Mouse (Mus musculus) spleen, adult 2 months (tissue): Measurements from ENCODE around the gene Chmp4b. TPM values are rescaled to one million over a fixed set of nuclear protein-coding genes. Genes with fewer than 3 reads are reported as not detected.
A peak's percentile ranks its signal among the peaks of the same experiment; 100 is the strongest.

ENCODE experiments used
- DNase-seq, 2 experiments: peaks; one replicate each; pipeline versions ENCODE4 v3.0.0 to v3.0.0-alpha.2; 2012 to 2021; ENCODE audit warnings: low spot score in 2 of 2, low read depth in 1 of 2
- H3K27ac ChIP-seq: fragments of 200-500 bp; 2 replicates; pipeline ENCODE4 v1.5.1; 2012; ENCODE audit warnings: low read length, inconsistent platforms; ENCODE audit not compliant: insufficient read depth
- H3K27me3 ChIP-seq: fragments of 200-500 bp; 2 replicates; pipeline ENCODE4 v1.6.1; 2012; ENCODE audit warnings: mild to moderate bottlenecking, moderate library complexity, low read length, inconsistent platforms; ENCODE audit not compliant: control insufficient read depth, insufficient read depth
- H3K36me3 ChIP-seq: fragments of 200-500 bp; 2 replicates; pipeline ENCODE4 v1.6.1; 2012; ENCODE audit warnings: mild to moderate bottlenecking, low read length, inconsistent platforms; ENCODE audit not compliant: control insufficient read depth, insufficient read depth
- H3K4me1 ChIP-seq: fragments of 200-500 bp; 2 replicates; pipeline ENCODE4 v1.6.1; 2011; ENCODE audit warnings: inconsistent platforms; ENCODE audit not compliant: control insufficient read depth, insufficient read depth, insufficient read length
- H3K4me3 ChIP-seq: fragments of 200-500 bp; 2 replicates; pipeline ENCODE4 v1.5.1; 2011; ENCODE audit warnings: mild to moderate bottlenecking, inconsistent platforms; ENCODE audit not compliant: insufficient read depth, insufficient read length; ENCODE audit errors: extremely low read depth
- CTCF ChIP-seq: fragments of 200-500 bp; IDR thresholded peaks from 2 replicates; pipeline ENCODE4 v1.5.1; 2011; ENCODE audit warnings: mild to moderate bottlenecking, inconsistent platforms; ENCODE audit not compliant: insufficient read depth, insufficient read length, insufficient replicate concordance; ENCODE audit errors: extremely low read depth
- POLR2A ChIP-seq: fragments of 200-500 bp; IDR thresholded peaks from 2 replicates; pipeline ENCODE4 v1.6.1; 2011; ENCODE audit warnings: low read depth, low read length, inconsistent platforms
- WGBS: fragments of 180-500 bp; shearing (Covaris S2); methylation state at CpG from one replicate; pipeline ENCODE4 v1.1.7; 2018; 5-methylcytosine and 5-hydroxymethylcytosine counted together
- polyA plus RNA-seq: library from polyadenylated mRNA; depleted of rRNA; stranded (reverse); fragments of >200 nt; gene quantifications from 2 replicates; pipeline ENCODE4 v1.2.3, GENCODE M21; 2012; rRNA removed

The Chmp4b gene
- polyA plus RNA-seq = 52.8 and 63.3 TPM in 2 replicates

- DNase-seq = no peak
- WGBS = 82% methylated on average over 8 of the region's 8 CpGs
- H3K36me3 ChIP-seq = no peaks in the 10 kb centered on the region
- TF ChIP-seq CTCF (no peak), POLR2A (no peak)
- H3K27ac ChIP-seq = no peak within 1 kb of the TSS
- no peak within 1 kb of the TSS for H3K4me3 ChIP-seq
- H3K4me1 ChIP-seq = 0 out of 2 replicates have a peak, but pooled peaks cover 2% of the 10 kb centered on the region
- no peaks in the 10 kb centered on the region for H3K27me3 ChIP-seq
Measured at GRCm38 (mm10) chr2:154651363-154651762, at the start of gene Chmp4b. TSS of gene Chmp4b (plus strand) at chr2:154651705.

DNA sequence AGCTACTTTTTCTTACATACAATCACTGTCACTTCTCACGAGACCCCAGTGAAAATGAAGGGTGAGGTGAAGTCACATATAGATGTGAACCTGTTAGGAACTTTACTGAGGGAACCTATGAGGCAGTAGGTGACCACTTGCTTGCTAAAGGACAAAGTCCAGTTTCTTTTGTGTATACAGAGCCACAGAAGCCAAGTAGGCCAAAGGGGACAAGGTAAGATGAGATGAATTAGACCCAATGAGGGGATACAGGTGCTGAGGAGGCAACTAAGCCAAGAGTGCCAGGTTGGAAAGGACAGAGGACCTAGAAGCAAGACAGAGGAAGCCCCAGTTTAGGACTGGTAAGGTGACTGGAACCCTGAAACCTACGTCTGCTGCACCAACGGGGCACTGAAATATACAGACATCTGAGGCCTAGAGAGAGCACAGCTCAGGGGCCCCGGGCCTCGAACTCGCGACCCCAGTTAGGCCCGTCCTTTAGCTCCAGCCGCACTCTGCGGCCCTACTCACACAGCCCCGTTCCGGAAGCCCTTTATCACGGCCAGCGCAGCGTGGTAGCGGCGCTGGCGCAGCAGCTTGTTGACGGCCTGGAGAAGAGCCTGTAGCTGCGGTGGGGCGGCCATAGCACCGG, 48.4 kb upstream of the Chmp4b start:
- no peak for DNase-seq
- no peaks in the 10 kb centered on the region for H3K36me3 ChIP-seq
- peaks cover 5% of the 10 kb centered on the region; the same call in 1 of the 2 replicates for H3K4me1 ChIP-seq
- no peaks in the 10 kb centered on the region for H3K27me3 ChIP-seq
- peak overlapping the region; percentile 83 for H3K27ac ChIP-seq
- TF ChIP-seq POLR2A = no peak
- TF ChIP-seq CTCF = no peak
- peak overlapping the region; percentile 87 for H3K4me3 ChIP-seq
- 4% methylated on average over 22 of the region's 22 CpGs for WGBS

GRCm38 (mm10) chr2:154603638-154604153, 47.8 kb upstream of the Chmp4b start, which contains the start of gene Pxmp4:
TSS of gene Pxmp4 (minus strand) at chr2:154603708.
- under 1% methylated on average over 13 of the region's 13 CpGs for WGBS
- Histone ChIP-seq H3K27me3 (no peaks in the 10 kb centered on the region), H3K27ac (peak within 1 kb of the TSS; percentile 83), H3K4me3 (peak within 1 kb of the TSS; percentile 87), H3K4me1 (peaks cover 5% of the 10 kb centered on the region; the same call in 1 of the 2 replicates), H3K36me3 (no peaks in the 10 kb centered on the region)
- TF ChIP-seq CTCF (no peak), POLR2A (peak; percentile 39)
- peak; percentile 97 to 99 for DNase-seq

DNA sequence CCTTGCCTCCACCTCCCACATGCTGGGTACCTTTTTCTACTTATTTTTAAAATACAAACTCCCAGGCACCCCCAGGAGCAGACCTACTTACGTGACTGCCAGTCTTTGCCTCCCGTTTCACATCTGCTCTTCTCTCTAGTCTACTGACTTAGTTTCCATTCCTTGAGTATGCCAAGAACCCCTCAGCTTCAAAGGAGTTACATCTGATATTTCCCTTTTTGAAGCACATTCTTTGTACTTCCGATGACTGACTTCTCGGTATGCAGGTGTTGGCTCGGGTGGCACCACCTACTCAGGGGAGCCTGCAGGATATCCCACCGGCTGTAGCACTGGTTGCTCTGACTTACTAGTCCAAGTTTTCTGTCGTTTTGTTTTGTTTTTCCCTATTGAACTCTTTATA, 47.3 kb upstream of the Chmp4b start:
- H3K4me1 ChIP-seq = peaks cover 5% of the 10 kb centered on the region; the same call in 1 of the 2 replicates
- H3K4me3 ChIP-seq = peak overlapping the region; percentile 37
- TF ChIP-seq CTCF (no peak), POLR2A (no peak)
- no peaks in the 10 kb centered on the region for H3K36me3 ChIP-seq
- no peaks in the 10 kb centered on the region for H3K27me3 ChIP-seq
- 3% methylated on average over 7 of the region's 7 CpGs for WGBS
- peak in 1 of 2 experiments; percentile 19 for DNase-seq
- peak overlapping the region; percentile 76 for H3K27ac ChIP-seq

DNA sequence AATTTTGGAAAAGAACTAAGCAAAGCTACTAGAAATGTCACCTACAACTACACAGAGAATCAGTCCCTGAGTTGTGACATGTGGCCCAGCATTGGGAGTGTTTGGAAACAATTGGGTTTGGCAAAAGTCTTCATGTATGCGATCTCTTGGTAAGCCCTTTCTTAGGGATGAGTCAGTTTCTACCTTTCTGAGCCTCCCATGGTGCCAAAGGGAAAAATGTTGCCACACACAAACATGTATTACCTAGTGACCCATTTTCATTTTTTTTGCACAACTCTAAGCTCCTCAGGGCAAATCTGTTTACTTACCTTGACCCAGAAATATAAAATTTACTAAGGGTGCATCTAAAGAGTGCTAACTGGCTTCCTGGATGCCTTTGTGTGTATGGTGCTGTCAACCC, 44.5 kb upstream of the Chmp4b start:
- Histone ChIP-seq H3K27ac (no peak overlapping the region), H3K36me3 (no peaks in the 10 kb centered on the region), H3K4me3 (no peak overlapping the region), H3K27me3 (no peaks in the 10 kb centered on the region), H3K4me1 (peaks cover 5% of the 10 kb centered on the region; the same call in 1 of the 2 replicates)
- DNase-seq = no peak
- WGBS = 94% methylated on average over 1 of the region's 1 CpGs
- no peak for TF ChIP-seq POLR2A
- no peak for TF ChIP-seq CTCF

DNA sequence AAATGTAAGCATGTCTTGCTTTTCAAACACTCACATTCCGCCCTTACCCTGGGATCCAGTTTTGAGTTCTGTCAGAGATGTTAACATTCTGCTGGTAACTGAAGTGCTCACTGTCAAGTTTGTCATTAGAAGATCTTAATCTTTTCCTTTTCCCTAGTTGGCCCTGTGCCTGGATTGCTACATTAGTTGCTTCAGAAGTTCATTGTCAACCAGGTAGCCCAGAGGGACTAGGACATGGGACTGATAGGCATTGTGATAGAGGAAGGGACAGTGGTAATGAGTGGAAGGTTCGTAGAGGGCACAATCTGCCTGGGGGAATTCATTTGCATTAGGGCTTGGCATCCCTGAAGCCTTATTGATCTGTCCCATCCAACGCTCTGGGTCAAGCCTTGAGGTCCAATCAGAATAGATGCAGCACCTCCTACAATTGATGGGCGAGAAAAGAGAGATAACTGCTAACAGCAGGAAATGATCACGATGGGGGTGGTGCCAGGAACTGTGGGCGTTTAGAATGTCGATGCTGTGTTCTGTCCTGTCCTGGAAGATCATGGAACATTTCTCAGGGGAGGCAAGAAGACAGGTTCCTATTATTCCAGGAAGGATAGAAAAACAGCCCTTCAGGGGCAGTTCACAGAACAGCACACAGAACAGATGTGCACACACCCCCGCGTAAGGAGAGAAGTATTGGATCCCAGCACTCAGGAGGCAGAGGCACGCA, 42.3 kb upstream of the Chmp4b start:
- Histone ChIP-seq H3K36me3 (no peaks in the 10 kb centered on the region), H3K27me3 (no peaks in the 10 kb centered on the region), H3K4me1 (peaks cover 3% of the 10 kb centered on the region; the same call in 1 of the 2 replicates), H3K27ac (no peak overlapping the region), H3K4me3 (no peak overlapping the region)
- no peak for DNase-seq
- 66% methylated on average over 10 of the region's 10 CpGs for WGBS
- TF ChIP-seq POLR2A = no peak
- TF ChIP-seq CTCF = no peak
